Mouse (Mus musculus): ENCODE results near the gene Cxcr2. TPM values are rescaled to one million over a fixed set of nuclear protein-coding genes. Genes with fewer than 3 reads are reported as not detected.

Gene Cxcr2
- total and polyA plus RNA-seq, 3 experiments: 0.16 TPM; not detected in 2

DNA sequence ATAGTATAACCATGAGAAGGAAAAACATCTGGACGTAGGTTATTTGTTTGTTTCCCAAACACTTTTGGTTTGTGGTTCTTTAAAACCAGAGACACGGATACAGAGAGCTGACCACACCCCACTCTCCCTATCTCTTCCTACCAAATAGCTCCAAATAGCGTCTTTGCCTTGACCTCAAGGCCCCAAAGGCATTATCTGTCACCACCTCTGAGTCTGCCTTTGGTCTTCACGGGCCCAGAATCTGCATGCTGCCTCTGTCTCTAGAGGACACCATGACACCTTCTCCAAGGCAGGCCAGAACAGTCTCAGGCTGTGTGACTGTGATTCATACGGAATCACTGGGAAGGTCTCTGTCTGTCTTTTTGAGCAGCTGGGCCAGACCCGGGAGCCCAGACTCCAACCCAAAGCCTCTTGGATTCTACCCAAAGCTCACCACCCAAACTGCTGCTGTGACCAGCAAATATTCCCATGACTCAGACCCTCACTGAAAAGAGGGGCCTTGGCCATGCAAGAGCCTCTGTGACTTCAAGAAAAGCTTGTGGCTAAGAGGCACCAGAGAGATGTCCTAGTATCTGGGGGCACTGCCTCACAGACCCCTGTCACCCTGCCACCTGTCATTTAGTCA is 18.4 kb upstream of the Cxcr2 start:
- no peak for ATAC-seq (ENCODE audit: extremely low read depth, insufficient number of reproducible peaks, low FRiP score, poor library complexity, severe bottlenecking)
- TF ChIP-seq POLR2AphosphoS5 (IDR thresholded peaks at IDR 0.05; ENCODE audit: insufficient replicate concordance, low read depth, low read length) (no peak), CTCF (IDR thresholded peaks at IDR 0.05; ENCODE audit: low read depth, low read length) (no peak), GATA1 (IDR thresholded peaks at IDR 0.05; ENCODE audit: borderline replicate concordance, low read length) (no peak), TAL1 (conservative IDR thresholded peaks at IDR 0.05; ENCODE audit: low read depth, low read length) (no peak)
- no peak overlapping the region for H3K4me3 ChIP-seq (ENCODE audit: low read depth, low read length)
- H3K4me1 ChIP-seq (ENCODE audit: insufficient read depth, low read depth, low read length): no peaks in the 10 kb centered on the region
- H3K36me3 ChIP-seq (replicated peaks): no peaks in the 10 kb centered on the region
- H3K27me3 ChIP-seq (ENCODE audit: insufficient read depth, low read length): peaks cover 10% of the 10 kb centered on the region; the same call in 1 of the 2 replicates
- no peaks in the 10 kb centered on the region for H3K9me3 ChIP-seq (replicated peaks)
- DNase-seq (ENCODE audit: low spot score): no peak

DNA sequence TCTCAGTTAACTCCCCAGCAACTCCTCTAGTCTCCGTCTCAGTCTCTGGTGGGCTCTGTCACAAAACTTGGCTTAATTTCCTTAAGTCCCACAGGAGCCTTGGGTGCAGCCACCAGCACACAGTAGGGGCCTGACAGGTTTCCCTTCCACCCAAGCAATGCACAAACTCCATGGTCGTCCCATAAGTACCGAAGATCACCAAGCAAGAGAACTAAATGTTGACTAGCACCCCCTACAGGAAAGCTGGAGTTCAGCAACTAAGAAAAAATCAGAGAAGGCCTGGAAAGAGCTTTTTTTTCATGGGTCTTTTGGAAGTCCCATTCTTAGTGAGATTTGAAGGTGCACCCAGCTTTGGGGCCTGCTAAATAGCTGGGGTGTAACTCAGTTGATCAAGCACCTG is 14.4 kb upstream of the Cxcr2 start:
- H3K4me1 ChIP-seq (ENCODE audit: insufficient read depth, low read depth, low read length): no peaks in the 10 kb centered on the region
- H3K4me3 ChIP-seq (ENCODE audit: low read depth, low read length): no peak overlapping the region
- ATAC-seq (ENCODE audit: extremely low read depth, insufficient number of reproducible peaks, low FRiP score, poor library complexity, severe bottlenecking) (no peak), DNase-seq (ENCODE audit: low spot score) (no peak)
- H3K36me3 ChIP-seq (replicated peaks): no peaks in the 10 kb centered on the region
- H3K27me3 ChIP-seq (ENCODE audit: insufficient read depth, low read length): peaks cover 3% of the 10 kb centered on the region; the same call in 1 of the 2 replicates
- TF ChIP-seq GATA2 (IDR thresholded peaks at IDR 0.05; ENCODE audit: borderline replicate concordance, low read depth, low read length) (no peak), CTCF (IDR thresholded peaks at IDR 0.05; ENCODE audit: low read depth, low read length) (0 out of 2 replicates have a peak, but pooled peaks have one; percentile 28)
- no peaks in the 10 kb centered on the region for H3K9me3 ChIP-seq (replicated peaks)

- no peak for ATAC-seq (ENCODE audit: extremely low read depth, insufficient number of reproducible peaks, low FRiP score, poor library complexity, severe bottlenecking)
- H3K4me1 ChIP-seq (ENCODE audit: insufficient read depth, low read depth, low read length): no peaks in the 10 kb centered on the region
- no peaks in the 10 kb centered on the region for H3K9me3 ChIP-seq (replicated peaks)
Observed at GRCm38 (mm10) chr1:74141781-74142180, 12.0 kb upstream of the Cxcr2 start.

DNA sequence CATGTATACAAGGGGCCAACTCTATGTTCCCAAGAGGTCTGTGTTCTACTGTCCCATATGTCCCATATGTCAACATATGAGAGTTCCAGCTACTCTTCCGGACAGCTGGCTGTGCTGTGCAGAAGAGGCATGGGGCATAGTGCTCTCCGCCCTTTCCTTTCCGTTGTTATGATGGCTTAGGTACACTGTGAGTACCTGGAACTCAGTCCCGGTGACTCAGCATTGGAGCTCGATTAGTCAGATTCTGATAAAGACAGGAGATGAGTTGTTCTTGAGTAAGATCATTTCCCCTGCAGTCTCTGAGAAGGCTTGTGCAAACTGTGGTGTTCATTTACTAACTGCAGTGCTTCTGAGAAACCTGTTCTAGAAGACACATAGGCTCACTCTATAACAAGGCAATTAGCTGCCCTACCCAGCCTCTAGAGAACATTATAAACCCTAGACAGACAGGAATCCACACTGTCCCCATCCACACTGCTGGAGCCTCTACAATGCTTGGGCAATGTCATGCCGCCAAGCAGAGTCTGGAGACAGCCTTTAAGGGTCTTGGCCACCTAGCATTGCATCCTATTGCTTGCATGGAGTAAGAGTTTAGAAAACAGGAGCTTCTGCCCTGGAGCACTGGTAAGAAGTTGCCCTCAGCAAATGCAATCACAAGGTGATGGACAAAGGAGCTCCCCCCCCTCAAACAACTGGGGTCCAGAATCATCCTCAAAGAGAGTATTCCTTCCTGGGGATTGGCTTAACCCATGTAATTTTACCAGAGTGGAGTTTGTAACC is 4.5 kb upstream of the Cxcr2 start:
- no peaks in the 10 kb centered on the region for H3K9me3 ChIP-seq (replicated peaks)
- no peaks in the 10 kb centered on the region for H3K4me1 ChIP-seq (ENCODE audit: insufficient read depth, low read depth, low read length)
- TF ChIP-seq GATA1 (IDR thresholded peaks at IDR 0.05; ENCODE audit: borderline replicate concordance, low read length): no peak
- no peak for TF ChIP-seq GATA2 (IDR thresholded peaks at IDR 0.05; ENCODE audit: borderline replicate concordance, low read depth, low read length)
- TF ChIP-seq POLR2AphosphoS5 (IDR thresholded peaks at IDR 0.05; ENCODE audit: insufficient replicate concordance, low read depth, low read length): no peak
- no peak for TF ChIP-seq TAL1 (conservative IDR thresholded peaks at IDR 0.05; ENCODE audit: low read depth, low read length)
- TF ChIP-seq CTCF (IDR thresholded peaks at IDR 0.05; ENCODE audit: low read depth, low read length): no peak
- H3K4me3 ChIP-seq (ENCODE audit: low read depth, low read length): no peak overlapping the region
- ATAC-seq (ENCODE audit: extremely low read depth, insufficient number of reproducible peaks, low FRiP score, poor library complexity, severe bottlenecking) (no peak), DNase-seq (ENCODE audit: low spot score) (no peak)
- H3K36me3 ChIP-seq (replicated peaks): no peaks in the 10 kb centered on the region
- H3K27me3 ChIP-seq (ENCODE audit: insufficient read depth, low read length): peaks cover 9% of the 10 kb centered on the region; the same call in 1 of the 2 replicates

More at GRCm38 (mm10) chr1:74141781-74142180, 12.0 kb upstream of the Cxcr2 start:
- Histone ChIP-seq H3K36me3 (replicated peaks) (no peaks in the 10 kb centered on the region), H3K27me3 (ENCODE audit: insufficient read depth, low read length) (peaks cover 3% of the 10 kb centered on the region), H3K4me3 (ENCODE audit: low read depth, low read length) (no peak overlapping the region)
- TF ChIP-seq GATA1 (IDR thresholded peaks at IDR 0.05; ENCODE audit: borderline replicate concordance, low read length) (no peak), TAL1 (conservative IDR thresholded peaks at IDR 0.05; ENCODE audit: low read depth, low read length) (no peak), CTCF (IDR thresholded peaks at IDR 0.05; ENCODE audit: low read depth, low read length) (no peak), POLR2AphosphoS5 (IDR thresholded peaks at IDR 0.05; ENCODE audit: insufficient replicate concordance, low read depth, low read length) (no peak), GATA2 (IDR thresholded peaks at IDR 0.05; ENCODE audit: borderline replicate concordance, low read depth, low read length) (no peak)
- no peak for DNase-seq (ENCODE audit: low spot score)

- no peak for DNase-seq (ENCODE audit: low spot score)
- no peak for TF ChIP-seq GATA2 (IDR thresholded peaks at IDR 0.05; ENCODE audit: borderline replicate concordance, low read depth, low read length)
- TF ChIP-seq TAL1 (conservative IDR thresholded peaks at IDR 0.05; ENCODE audit: low read depth, low read length): no peak
- TF ChIP-seq GATA1 (IDR thresholded peaks at IDR 0.05; ENCODE audit: borderline replicate concordance, low read length): no peak
- no peak for TF ChIP-seq POLR2AphosphoS5 (IDR thresholded peaks at IDR 0.05; ENCODE audit: insufficient replicate concordance, low read depth, low read length)
- no peak for TF ChIP-seq CTCF (IDR thresholded peaks at IDR 0.05; ENCODE audit: low read depth, low read length)
- ATAC-seq (ENCODE audit: extremely low read depth, insufficient number of reproducible peaks, low FRiP score, poor library complexity, severe bottlenecking): no peak
- H3K27me3 ChIP-seq (ENCODE audit: insufficient read depth, low read length): peaks cover 9% of the 10 kb centered on the region; the same call in 1 of the 2 replicates
- no peaks in the 10 kb centered on the region for H3K36me3 ChIP-seq (replicated peaks)
- no peak overlapping the region for H3K4me3 ChIP-seq (ENCODE audit: low read depth, low read length)
- no peaks in the 10 kb centered on the region for H3K4me1 ChIP-seq (ENCODE audit: insufficient read depth, low read depth, low read length)
- H3K9me3 ChIP-seq (replicated peaks): no peaks in the 10 kb centered on the region
Observed at GRCm38 (mm10) chr1:74150101-74150500, 3.7 kb upstream of the Cxcr2 start.

DNA sequence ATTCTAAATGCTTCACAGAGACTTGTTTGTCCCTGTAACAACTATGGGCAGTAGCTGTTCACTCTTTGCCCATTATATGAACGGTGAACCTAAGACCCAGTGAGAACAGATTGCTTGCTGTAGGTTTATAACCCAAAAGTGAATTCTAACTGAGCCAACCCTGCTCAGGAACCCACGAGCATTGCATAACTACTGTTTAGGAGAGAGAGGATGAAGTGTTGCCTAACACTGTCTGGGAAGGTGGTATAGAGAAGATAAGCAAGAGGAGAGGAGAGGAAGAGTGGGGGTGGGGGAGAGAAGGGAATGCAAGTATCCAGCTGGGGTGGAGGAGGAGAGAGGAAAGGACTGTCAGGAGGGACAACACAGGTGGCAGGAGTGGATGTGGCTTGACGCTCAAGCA is 2.7 kb upstream of the Cxcr2 start:
- no peak overlapping the region for H3K4me3 ChIP-seq (ENCODE audit: low read depth, low read length)
- H3K4me1 ChIP-seq (ENCODE audit: insufficient read depth, low read depth, low read length): no peaks in the 10 kb centered on the region
- no peaks in the 10 kb centered on the region for H3K36me3 ChIP-seq (replicated peaks)
- TF ChIP-seq GATA2 (IDR thresholded peaks at IDR 0.05; ENCODE audit: borderline replicate concordance, low read depth, low read length) (no peak), CTCF (IDR thresholded peaks at IDR 0.05; ENCODE audit: low read depth, low read length) (no peak), POLR2AphosphoS5 (IDR thresholded peaks at IDR 0.05; ENCODE audit: insufficient replicate concordance, low read depth, low read length) (no peak), TAL1 (conservative IDR thresholded peaks at IDR 0.05; ENCODE audit: low read depth, low read length) (no peak), GATA1 (IDR thresholded peaks at IDR 0.05; ENCODE audit: borderline replicate concordance, low read length) (no peak)
- ATAC-seq (ENCODE audit: extremely low read depth, insufficient number of reproducible peaks, low FRiP score, poor library complexity, severe bottlenecking) (no peak), DNase-seq (ENCODE audit: low spot score) (no peak)
- H3K27me3 ChIP-seq (ENCODE audit: insufficient read depth, low read length): peaks cover 9% of the 10 kb centered on the region; the same call in 1 of the 2 replicates
- no peaks in the 10 kb centered on the region for H3K9me3 ChIP-seq (replicated peaks)
